Mouse (Mus musculus) right cerebral cortex, adult 2 months (tissue): ENCODE results near the gene 1700013G24Rik.

Experiments
- DNase-seq, 2 experiments: peaks; one replicate each; pipeline ENCODE4 v3.0.0; 2021 to 2022; ENCODE audit warnings: low spot score in 2 of 2

1700013G24Rik gene

GRCm38 (mm10) chr4:137495501-137496100 is 42.5 kb downstream of the 1700013G24Rik start:
- no peak for DNase-seq

GRCm38 (mm10) chr4:137497367-137497766 is 44.3 kb downstream of the 1700013G24Rik start:
- no peak for DNase-seq

GRCm38 (mm10) chr4:137497892-137498722 is 45.0 kb downstream of the 1700013G24Rik start:
- DNase-seq, result no peak

- no peak for DNase-seq
Observed at GRCm38 (mm10) chr4:137498882-137499583, 45.9 kb downstream of the 1700013G24Rik start.

- DNase-seq, result no peak
Observed at GRCm38 (mm10) chr4:137500149-137500548, 47.1 kb downstream of the 1700013G24Rik start.

- no peak for DNase-seq
Observed at GRCm38 (mm10) chr4:137500953-137501352, 47.9 kb downstream of the 1700013G24Rik start.

GRCm38 (mm10) chr4:137502183-137502582 is 49.1 kb downstream of the 1700013G24Rik start:
- DNase-seq, result no peak

GRCm38 (mm10) chr4:137502801-137503200 is 49.7 kb downstream of the 1700013G24Rik start:
- no peak for DNase-seq

- DNase-seq, result no peak
Observed at GRCm38 (mm10) chr4:137503509-137503971, 50.5 kb downstream of the 1700013G24Rik start.
